Mouse (Mus musculus) brown adipose tissue, adult 24 weeks (tissue): ENCODE results near the gene Gm3435. TPM values are rescaled to one million over a fixed set of nuclear protein-coding genes. Genes with fewer than 3 reads are reported as not detected.

Source experiments
- H3K27ac ChIP-seq: fragments of 200-500 bp; replicated peaks from 2 replicates; pipeline ENCODE4 v1.5.1; 2012; ENCODE audit warnings: low read depth, mild to moderate bottlenecking, low read length
- H3K4me1 ChIP-seq: fragments of 200-500 bp; 2 replicates; pipeline ENCODE4 v1.6.1; 2012; ENCODE audit warnings: low read length, mixed read lengths; ENCODE audit not compliant: control insufficient read depth, insufficient read depth, insufficient read length
- H3K4me3 ChIP-seq: fragments of 200-500 bp; 2 replicates; pipeline ENCODE4 v1.5.1; 2012; ENCODE audit warnings: low read depth, mild to moderate bottlenecking, low read length, moderate library complexity; ENCODE audit not compliant: insufficient read depth
- polyA plus RNA-seq: library from polyadenylated mRNA; stranded (reverse); fragments of >200 nt; gene quantifications from 2 replicates; pipeline ENCODE4 v1.2.4, GENCODE M21; 2012; ENCODE audit not compliant: missing spikeins, insufficient read depth, insufficient read length

The Gm3435 gene
- polyA plus RNA-seq, 1 experiment, result 3.8 TPM

- peaks cover 5% of the 10 kb centered on the region for H3K4me1 ChIP-seq
- H3K27ac ChIP-seq, result no peak overlapping the region
- no peak overlapping the region for H3K4me3 ChIP-seq
Observed at GRCm38 (mm10) chr17:15065391-15066024, 55.5 kb downstream of the Gm3435 start.

GRCm38 (mm10) chr17:15066066-15066465 is 56.1 kb downstream of the Gm3435 start:
- peaks cover 5% of the 10 kb centered on the region for H3K4me1 ChIP-seq
- H3K4me3 ChIP-seq, result no peak overlapping the region
- H3K27ac ChIP-seq, result no peak overlapping the region

GRCm38 (mm10) chr17:15066911-15067310 is 56.9 kb downstream of the Gm3435 start:
- H3K27ac ChIP-seq, result no peak overlapping the region
- H3K4me3 ChIP-seq, result no peak overlapping the region
- H3K4me1 ChIP-seq, result peaks cover 5% of the 10 kb centered on the region

DNA sequence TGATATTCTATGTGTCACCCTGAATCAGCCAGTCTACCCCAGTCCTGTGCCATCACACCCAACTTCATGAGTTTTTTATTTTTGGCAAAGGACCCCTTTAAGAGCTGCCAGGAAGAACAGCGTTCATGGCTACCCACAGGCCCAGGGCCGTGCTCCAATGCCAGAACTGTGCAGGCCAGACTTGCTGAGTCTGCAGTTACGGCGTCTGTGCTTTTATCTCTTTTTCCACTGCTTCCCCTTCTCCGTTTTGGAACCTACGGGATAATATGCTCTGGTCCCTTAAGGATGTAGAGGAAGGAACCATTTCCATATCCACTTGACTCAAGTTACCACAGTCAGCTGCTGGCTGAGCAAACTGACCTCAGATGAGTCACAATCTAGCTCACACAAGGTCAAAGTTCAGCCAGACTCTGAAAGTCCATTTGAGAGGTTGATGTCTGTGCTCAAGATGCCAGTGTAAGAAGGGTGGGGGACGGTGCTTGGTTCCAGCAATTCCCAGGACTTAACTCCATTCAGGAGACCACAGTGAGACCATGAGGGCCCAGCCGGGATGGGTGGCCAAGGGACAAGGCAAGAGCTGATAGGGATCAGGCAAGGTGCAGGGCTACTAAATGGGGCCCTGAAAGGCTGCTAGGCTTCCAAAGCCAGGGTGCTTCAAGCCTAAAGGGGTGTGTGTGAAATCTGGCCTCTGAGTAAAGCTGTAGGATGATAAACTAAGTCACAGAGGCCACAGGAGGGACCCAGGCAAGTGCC is 58.2 kb downstream of the Gm3435 start:
- Histone ChIP-seq H3K4me3 (no peak overlapping the region), H3K27ac (no peak overlapping the region), H3K4me1 (peaks cover 5% of the 10 kb centered on the region)

- Histone ChIP-seq H3K4me1 (peaks cover 5% of the 10 kb centered on the region), H3K4me3 (no peak overlapping the region), H3K27ac (no peak overlapping the region)
Observed at GRCm38 (mm10) chr17:15069124-15069523, 59.1 kb downstream of the Gm3435 start.

Other genes starting within 250 kb of the Gm3435 start
- 2.7 TPM in 1 of 2 replicates, not detected in the other for gene Wdr27, start 67.0 kb upstream of the Gm3435 start, polyA plus RNA-seq
- gene 1600012H06Rik, start 67.0 kb upstream of the Gm3435 start, polyA plus RNA-seq, result 16.9 and 17.2 TPM in 2 replicates
- 25.9 and 45.3 TPM in 2 replicates for gene Phf10, start 48.9 kb upstream of the Gm3435 start, polyA plus RNA-seq
- gene 9030025P20Rik, start 31.7 kb upstream of the Gm3435 start, polyA plus RNA-seq, result 3.0 and 5.6 TPM in 2 replicates
- 2.5 TPM in 1 of 2 replicates, not detected in the other for gene Gm3417, start 31.4 kb upstream of the Gm3435 start, polyA plus RNA-seq
- 21.2 and 27.6 TPM in 2 replicates for gene Ermard, start 31.0 kb downstream of the Gm3435 start, polyA plus RNA-seq
- 2.7 TPM in 1 of 2 replicates, not detected in the other for gene Tcte3, start 31.3 kb downstream of the Gm3435 start, polyA plus RNA-seq
- gene Gm3448, start 31.4 kb downstream of the Gm3435 start, polyA plus RNA-seq, result 1.2 and 4.2 TPM in 2 replicates